Comparison of ENCODE assay signal across 9 mouse cellular contexts in genomic region chr14:121361319-121362114, GRCm38 (mm10). TPM values are rescaled to one million over a fixed set of nuclear protein-coding genes. Genes with fewer than 3 reads are reported as not detected.
A peak's percentile ranks its signal among the peaks of the same experiment; 100 is the strongest.
DNase-seq lines count a peak whose midpoint lies in the region; ATAC-seq and TF ChIP-seq lines count a peak whose summit lies in the region.
"Had no signal": no experiment of that assay in that cellular context is flagged by ENCODE, and none has a peak within 500 bp of the region (broad histone marks: within the 10 kb centered on the region; RNA-seq: fewer than 3 reads in every experiment).

No protein-coding gene starts in this region.

- H3K4me1 ChIP-seq in MEL (ENCODE audit: control insufficient read depth in 1 of 2, insufficient read depth in 2 of 2, low read length in 2 of 2) = peaks cover 44 to 76% of the 10 kb centered on the region in 2 experiments
- H3K4me1 ChIP-seq in lung, embryonic 16.5 days (replicated peaks; ENCODE audit: control insufficient read depth, insufficient read depth, low read length) = peaks cover 52% of the 10 kb centered on the region
- peaks cover 6% of the 10 kb centered on the region; the same call in 1 of the 2 replicates for H3K4me1 ChIP-seq in midbrain, embryonic 16.5 days (ENCODE audit: control insufficient read depth, insufficient read depth, low read length)

- H3K4me2 ChIP-seq in lung, embryonic 16.5 days (ENCODE audit: low read depth, low read length) = no peak overlapping the region
- H3K4me2 ChIP-seq in midbrain, embryonic 16.5 days (ENCODE audit: low read length) = no peak overlapping the region
- H3K4me2 ChIP-seq: embryonic facial prominence, embryonic 13.5 days had no signal

- no peak; the same call in 1 of the 2 replicates for TF ChIP-seq RAD21 in MEL (IDR thresholded peaks at IDR 0.05; ENCODE audit: low read depth, low read length)

- no peak overlapping the region for H3K27ac ChIP-seq in MEL (ENCODE audit: control insufficient read depth, low read depth, low read length)
- no peak overlapping the region for H3K27ac ChIP-seq in lung, embryonic 16.5 days (ENCODE audit: low read length)
- no peak overlapping the region for H3K27ac ChIP-seq in midbrain, embryonic 16.5 days (ENCODE audit: low read length)
- H3K27ac ChIP-seq: embryonic facial prominence, embryonic 13.5 days had no signal

- TF ChIP-seq CTCF in C2C12 (IDR thresholded peaks at IDR 0.05; ENCODE audit: control insufficient read depth, insufficient read depth, insufficient read length) (no peak), MEL (IDR thresholded peaks at IDR 0.05 in 2 of 3, conservative IDR thresholded peaks at IDR 0.05 in 1 of 3; ENCODE audit: control insufficient read depth in 1 of 3, insufficient read depth in 1 of 3, low read depth in 2 of 3, low read length in 3 of 3, poor library complexity in 1 of 3, severe bottlenecking in 1 of 3) (peak; percentile 26 to 37 (median 32))

- H3K79me2 ChIP-seq in C2C12 (ENCODE audit: control insufficient read depth, insufficient read depth) = peaks cover 100% of the 10 kb centered on the region
- H3K79me2 ChIP-seq in MEL (ENCODE audit: control insufficient read depth, insufficient read depth, low read length, poor library complexity) = peaks cover 67% of the 10 kb centered on the region

- no peak overlapping the region for H3ac ChIP-seq in C2C12 (ENCODE audit: control insufficient read depth, insufficient read length, low read depth)

- no peak overlapping the region for H3K9ac ChIP-seq in MEL (ENCODE audit: control insufficient read depth, low read depth, low read length, poor library complexity, severe bottlenecking)
- H3K9ac ChIP-seq in lung, embryonic 16.5 days (ENCODE audit: low read length) = no peak overlapping the region
- H3K9ac ChIP-seq in midbrain, embryonic 16.5 days (ENCODE audit: low read depth, low read length) = no peak overlapping the region
- H3K9ac ChIP-seq: embryonic facial prominence, embryonic 13.5 days had no signal

- H3K79me3 ChIP-seq in C2C12 (ENCODE audit: low read depth) = peaks cover 95% of the 10 kb centered on the region

- H3K4me3 ChIP-seq in C2C12 (ENCODE audit: insufficient read depth, poor library complexity, severe bottlenecking) (no peak overlapping the region), MEL (ENCODE audit: control insufficient read depth in 1 of 2, insufficient read depth in 1 of 2, low read depth in 2 of 2, low read length in 2 of 2) (no peak overlapping the region)
- H3K4me3 ChIP-seq in lung, embryonic 16.5 days (ENCODE audit: low read length) = no peak overlapping the region
- H3K4me3 ChIP-seq in midbrain, embryonic 16.5 days (ENCODE audit: low read depth, low read length) = no peak overlapping the region
- H3K4me3 ChIP-seq: embryonic facial prominence, embryonic 13.5 days had no signal

- no peak for TF ChIP-seq EP300 in MEL (IDR thresholded peaks at IDR 0.05; ENCODE audit: low read depth in 1 of 2, low read length in 2 of 2)

- DNase-seq in MEL (ENCODE audit: low read depth, low spot score) = peak; percentile 29
- DNase-seq in fibroblast of lung, adult 2 months (ENCODE audit: low read depth) = peak; percentile 98
- DNase-seq in heart, postnatal 4 days = peak; percentile 87
- DNase-seq in urinary bladder, postnatal 4 days (ENCODE audit: low spot score in 2 of 2) = peak; percentile 66 to 73
- no peak for DNase-seq in right cerebral cortex, adult 18-20 months

- peak; percentile 60 for ATAC-seq in lung, embryonic 16.5 days (ENCODE audit: low read depth)
- no peak for ATAC-seq in midbrain, embryonic 16.5 days

- H3K9me3 ChIP-seq in MEL (replicated peaks; ENCODE audit: insufficient read depth, low read length) = no peaks in the 10 kb centered on the region
- H3K9me3 ChIP-seq in lung, embryonic 16.5 days (ENCODE audit: control insufficient read depth, low read length) = no peaks in the 10 kb centered on the region
- H3K9me3 ChIP-seq in midbrain, embryonic 16.5 days (replicated peaks; ENCODE audit: control insufficient read depth, low read length, poor library complexity, severe bottlenecking) = no peaks in the 10 kb centered on the region
- H3K9me3 ChIP-seq: embryonic facial prominence, embryonic 13.5 days had no signal

- 60% methylated on average over 17 of the region's 17 CpGs for WGBS in lung, embryonic 16.5 days
- WGBS in midbrain, embryonic 16.5 days = 90% methylated on average over 17 of the region's 17 CpGs

- TF ChIP-seq POLR2A in MEL (IDR thresholded peaks at IDR 0.05; ENCODE audit: control insufficient read depth in 1 of 2, insufficient read depth in 1 of 2, low read depth in 1 of 2, low read length in 2 of 2, poor library complexity in 1 of 2) = no peak

- H3K27me3 ChIP-seq in C2C12 (ENCODE audit: control insufficient read depth, insufficient read depth, insufficient read length) (no peaks in the 10 kb centered on the region), MEL (ENCODE audit: control insufficient read depth in 1 of 2, insufficient read depth in 2 of 2, low read length in 2 of 2) (no peaks in the 10 kb centered on the region)
- H3K27me3 ChIP-seq in lung, embryonic 16.5 days (ENCODE audit: control insufficient read depth, insufficient read depth, low read depth, low read length) = no peaks in the 10 kb centered on the region
- H3K27me3 ChIP-seq in midbrain, embryonic 16.5 days (ENCODE audit: control insufficient read depth, insufficient read depth, low read depth, low read length) = no peaks in the 10 kb centered on the region
- H3K27me3 ChIP-seq: embryonic facial prominence, embryonic 13.5 days had no signal

- H3K36me3 ChIP-seq in C2C12 (ENCODE audit: control insufficient read depth, insufficient read depth) (peaks cover 15% of the 10 kb centered on the region), MEL (ENCODE audit: control insufficient read depth in 1 of 2, insufficient read depth in 2 of 2, low read length in 2 of 2) (peaks cover 0 to 68% of the 10 kb centered on the region in 2 experiments; a peak in 2 of 4 replicates)
- 0 out of 2 replicates have a peak, but pooled peaks cover 2% of the 10 kb centered on the region for H3K36me3 ChIP-seq in lung, embryonic 16.5 days (ENCODE audit: control insufficient read depth, insufficient read depth, low read length)
- H3K36me3 ChIP-seq in midbrain, embryonic 16.5 days (ENCODE audit: control insufficient read depth, insufficient read depth, low read length) = no peaks in the 10 kb centered on the region

TF ChIP-seq in C2C12, 6 proteins besides CTCF, POLR2A, EP300 and RAD21:
- TF ChIP-seq USF1 (IDR thresholded peaks at IDR 0.05; ENCODE audit: low read depth) = peak; percentile 5
- no peak for TF ChIP-seq MAX (IDR thresholded peaks at IDR 0.05)
TF ChIP-seq in C2C12: peak in this region for 1.

TF ChIP-seq in MEL, 35 proteins besides CTCF, POLR2A, EP300 and RAD21:
- TF ChIP-seq SIN3A (IDR thresholded peaks at IDR 0.05; ENCODE audit: low read length) = no peak
- TF ChIP-seq MAX (IDR thresholded peaks at IDR 0.05; ENCODE audit: low read length) = no peak
- no peak for TF ChIP-seq E2F4 (IDR thresholded peaks at IDR 0.05; ENCODE audit: borderline replicate concordance, low read depth, low read length)
- TF ChIP-seq UBTF (IDR thresholded peaks at IDR 0.05; ENCODE audit: borderline replicate concordance, insufficient read depth, low read depth, low read length) = no peak
- TF ChIP-seq USF1 (IDR thresholded peaks at IDR 0.05; ENCODE audit: low read depth, low read length) = no peak
- no peak for TF ChIP-seq JUND (IDR thresholded peaks at IDR 0.05; ENCODE audit: low read depth, low read length)
TF ChIP-seq in MEL: peak in this region for 0.

RNA-seq across cellular contexts. Expression of gene Stk24, which starts 18.3 kb away (rescaled TPM):
- 29.8 TPM for polyA plus RNA-seq in C2C12 (2012; fragmentation: generic; extraction: Trizol)
- total RNA-seq in MEL (2012; rRNA removed) = 60.5 and 62.5 TPM in 2 replicates
- polyA plus RNA-seq in MEL (2012; ENCODE audit: insufficient read depth in 1 of 2, insufficient read length in 2 of 2, low read depth in 1 of 2, low replicate concordance in 2 of 2, missing spikeins in 1 of 2) = 10 to 100 TPM in 1 of 2 experiments, not detected in 1; 79.3 TPM
- total RNA-seq in heart, postnatal 4 days (2021) = 10 to 100 TPM; 84.8 to 93.5 TPM
- 33.8 and 35.9 TPM in 2 replicates for polyA plus RNA-seq in lung, embryonic 16.5 days (2015; fragmentation: Nextera tagmentation; extraction: Ambion mirVana)
- polyA plus RNA-seq in midbrain, embryonic 16.5 days (2015; fragmentation: Nextera tagmentation; extraction: Ambion mirVana) = 14.5 and 16.1 TPM in 2 replicates
